Mouse (Mus musculus) heart, adult 2 months (tissue): ENCODE data around the gene Rabep1.

Experiments
- CTCF ChIP-seq: fragments of 200-600 bp; IDR thresholded peaks from 2 replicates; pipeline ENCODE4 v1.8.1; 2022; ENCODE audit warnings: antibody characterized with exemption, mild to moderate bottlenecking, moderate library complexity
- POLR2A ChIP-seq: fragments of 200-500 bp; IDR thresholded peaks from 2 replicates; pipeline ENCODE4 v1.6.1; 2011; ENCODE audit warnings: mild to moderate bottlenecking, low read depth, low read length, control low read depth; ENCODE audit not compliant: insufficient read depth

GRCm38 (mm10) chr11:70842983-70843382, 1.6 kb upstream of the Rabep1 start:
- TF ChIP-seq POLR2A (no peak), CTCF (no peak)
